Mouse (Mus musculus): Measurements from ENCODE around the gene Lrrc45. TPM values are rescaled to one million over a fixed set of nuclear protein-coding genes. Genes with fewer than 3 reads are reported as not detected.
A peak's percentile ranks its signal among the peaks of the same experiment; 100 is the strongest.

Lrrc45 gene
- polyA plus RNA-seq, 1 experiment = 33.5 TPM

DNA sequence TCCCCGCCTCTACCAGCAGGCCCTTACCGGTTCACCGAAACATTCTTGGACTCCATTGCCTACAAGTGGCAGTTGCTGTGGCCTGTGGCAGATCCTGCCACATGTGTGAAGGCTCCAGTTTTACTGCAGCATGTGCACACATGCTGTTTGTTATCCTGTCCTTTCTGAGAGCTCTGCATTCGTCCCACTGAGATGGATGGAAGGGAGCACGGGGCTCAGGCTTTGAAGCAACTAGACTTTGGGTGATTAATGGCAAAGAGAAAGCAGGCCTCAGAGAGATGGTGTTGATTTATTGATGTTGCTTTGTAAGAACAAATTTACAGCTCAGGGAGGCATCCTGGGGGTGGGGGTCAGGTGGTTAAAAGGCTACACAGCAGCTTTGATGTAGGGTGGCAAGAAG is 3.1 kb upstream of the Lrrc45 start:
- no peak for DNase-seq (ENCODE audit: low read depth in 1 of 2, low spot score in 2 of 2)
- Histone ChIP-seq H3K36me3 (ENCODE audit: control insufficient read depth, insufficient read depth, low read length) (0 out of 2 replicates have a peak, but pooled peaks cover 3% of the 10 kb centered on the region), H3K27me3 (ENCODE audit: control insufficient read depth, insufficient read depth, low read length) (no peaks in the 10 kb centered on the region), H3K27ac (ENCODE audit: insufficient read depth, low read length) (no peak overlapping the region), H3K4me1 (ENCODE audit: control insufficient read depth, insufficient read depth, insufficient read length) (peaks cover 4% of the 10 kb centered on the region; the same call in 1 of the 2 replicates), H3K4me3 (ENCODE audit: extremely low read depth, insufficient read depth, insufficient read length) (no peak overlapping the region)
- 91% methylated on average over 5 of the region's 5 CpGs for WGBS
- TF ChIP-seq CTCF (IDR thresholded peaks at IDR 0.05; ENCODE audit: extremely low read depth, insufficient read depth, insufficient read length, insufficient replicate concordance) = no peak
- TF ChIP-seq POLR2A (IDR thresholded peaks at IDR 0.05; ENCODE audit: low read depth, low read length) = no peak

- Histone ChIP-seq H3K36me3 (ENCODE audit: control insufficient read depth, insufficient read depth, low read length) (0 out of 2 replicates have a peak, but pooled peaks cover 3% of the 10 kb centered on the region), H3K4me1 (ENCODE audit: control insufficient read depth, insufficient read depth, insufficient read length) (peaks cover 4% of the 10 kb centered on the region; the same call in 1 of the 2 replicates), H3K4me3 (ENCODE audit: extremely low read depth, insufficient read depth, insufficient read length) (no peak overlapping the region), H3K27ac (ENCODE audit: insufficient read depth, low read length) (no peak overlapping the region), H3K27me3 (ENCODE audit: control insufficient read depth, insufficient read depth, low read length) (no peaks in the 10 kb centered on the region)
- no peak for DNase-seq (ENCODE audit: low read depth in 1 of 2, low spot score in 2 of 2)
- TF ChIP-seq CTCF (IDR thresholded peaks at IDR 0.05; ENCODE audit: extremely low read depth, insufficient read depth, insufficient read length, insufficient replicate concordance) = no peak
- no peak for TF ChIP-seq POLR2A (IDR thresholded peaks at IDR 0.05; ENCODE audit: low read depth, low read length)
- 77% methylated on average over 8 of the region's 8 CpGs for WGBS
Measured at GRCm38 (mm10) chr11:120711980-120712604, 1.6 kb upstream of the Lrrc45 start.

DNA sequence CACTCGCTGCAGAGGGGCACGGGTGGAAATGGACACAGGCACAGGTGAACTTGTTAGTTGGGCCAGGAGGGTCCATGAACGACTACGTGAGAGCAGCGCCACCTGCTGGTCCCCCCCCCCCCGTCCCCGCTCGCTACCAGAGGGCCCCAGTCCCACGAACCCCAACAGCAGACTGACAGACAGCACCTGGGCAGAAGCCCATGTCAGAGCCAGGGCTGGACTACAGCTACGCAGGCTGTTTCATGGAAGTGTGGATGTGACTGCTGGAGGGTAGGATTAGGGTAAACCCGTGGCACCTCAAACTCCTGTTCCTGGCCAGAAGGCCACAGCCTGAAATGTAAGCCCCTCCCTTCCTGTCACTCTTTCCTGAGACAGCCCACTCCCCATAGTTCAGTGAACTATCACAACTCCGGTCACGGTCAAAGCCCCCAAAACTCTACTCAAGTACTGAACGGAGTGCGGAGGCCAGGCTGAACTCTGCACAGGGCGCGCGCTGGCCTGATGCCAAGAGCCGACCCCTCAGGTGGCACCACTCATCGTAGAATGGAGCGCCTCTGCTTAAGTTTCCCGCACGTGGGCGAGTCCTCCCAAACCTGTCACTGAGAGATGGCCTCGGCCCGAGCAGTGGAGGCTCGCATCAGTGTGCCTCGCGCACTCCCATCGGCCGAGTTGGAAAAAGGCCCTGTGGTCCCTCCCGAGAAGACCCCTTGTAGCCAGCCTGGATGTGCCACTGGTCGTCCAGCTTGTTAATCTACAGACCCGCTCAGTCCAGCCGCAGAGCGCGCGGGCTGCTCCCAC is 755 bp upstream of the Lrrc45 start:
- TF ChIP-seq POLR2A (IDR thresholded peaks at IDR 0.05; ENCODE audit: low read depth, low read length) (no peak), CTCF (IDR thresholded peaks at IDR 0.05; ENCODE audit: extremely low read depth, insufficient read depth, insufficient read length, insufficient replicate concordance) (peak; percentile 82)
- H3K27ac ChIP-seq (ENCODE audit: insufficient read depth, low read length) = peak overlapping the region; percentile 30
- H3K4me3 ChIP-seq (ENCODE audit: extremely low read depth, insufficient read depth, insufficient read length) = peak overlapping the region; percentile 81
- peaks cover 4% of the 10 kb centered on the region; the same call in 1 of the 2 replicates for H3K4me1 ChIP-seq (ENCODE audit: control insufficient read depth, insufficient read depth, insufficient read length)
- H3K36me3 ChIP-seq (ENCODE audit: control insufficient read depth, insufficient read depth, low read length) = 0 out of 2 replicates have a peak, but pooled peaks cover 4% of the 10 kb centered on the region
- DNase-seq (ENCODE audit: low read depth in 1 of 2, low spot score in 2 of 2) = peak in 1 of 2 experiments; percentile 47
- 1% methylated on average over 38 of the region's 38 CpGs for WGBS
- H3K27me3 ChIP-seq (ENCODE audit: control insufficient read depth, insufficient read depth, low read length) = no peaks in the 10 kb centered on the region

DNA sequence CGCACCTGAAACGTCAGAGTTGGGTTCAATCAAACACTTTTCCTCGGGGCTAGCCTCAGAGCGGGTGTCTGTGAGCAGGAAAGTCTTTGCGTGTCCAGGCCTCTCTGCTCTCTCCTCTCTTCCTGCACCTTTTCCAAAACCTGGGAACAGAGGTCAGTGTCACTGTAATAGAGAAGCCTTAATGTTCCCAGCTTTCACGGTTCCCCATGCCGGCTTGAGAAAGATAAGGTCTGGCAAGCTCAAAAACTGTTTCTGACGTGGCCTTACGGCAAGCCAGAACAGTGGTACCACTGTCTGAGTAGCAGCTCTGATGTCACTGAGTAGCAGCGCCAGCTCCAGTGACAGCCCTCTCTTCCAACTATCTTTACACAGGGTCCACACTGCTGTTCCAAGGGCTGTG is 821 bp downstream of the Lrrc45 start:
- Histone ChIP-seq H3K27ac (ENCODE audit: insufficient read depth, low read length) (no peak overlapping the region), H3K4me3 (ENCODE audit: extremely low read depth, insufficient read depth, insufficient read length) (peak overlapping the region; percentile 77; the same call in 1 of the 2 replicates), H3K4me1 (ENCODE audit: control insufficient read depth, insufficient read depth, insufficient read length) (peaks cover 4% of the 10 kb centered on the region; the same call in 1 of the 2 replicates), H3K36me3 (ENCODE audit: control insufficient read depth, insufficient read depth, low read length) (peaks cover 3% of the 10 kb centered on the region; the same call in 1 of the 2 replicates), H3K27me3 (ENCODE audit: control insufficient read depth, insufficient read depth, low read length) (no peaks in the 10 kb centered on the region)
- TF ChIP-seq POLR2A (IDR thresholded peaks at IDR 0.05; ENCODE audit: low read depth, low read length) (no peak), CTCF (IDR thresholded peaks at IDR 0.05; ENCODE audit: extremely low read depth, insufficient read depth, insufficient read length, insufficient replicate concordance) (no peak)
- DNase-seq (ENCODE audit: low read depth in 1 of 2, low spot score in 2 of 2) = no peak
- WGBS = 52% methylated on average over 10 of the region's 10 CpGs

GRCm38 (mm10) chr11:120715131-120715530 is 1.4 kb downstream of the Lrrc45 start:
- Histone ChIP-seq H3K27me3 (ENCODE audit: control insufficient read depth, insufficient read depth, low read length) (no peaks in the 10 kb centered on the region), H3K4me3 (ENCODE audit: extremely low read depth, insufficient read depth, insufficient read length) (no peak overlapping the region), H3K36me3 (ENCODE audit: control insufficient read depth, insufficient read depth, low read length) (peaks cover 3% of the 10 kb centered on the region; the same call in 1 of the 2 replicates), H3K27ac (ENCODE audit: insufficient read depth, low read length) (no peak overlapping the region), H3K4me1 (ENCODE audit: control insufficient read depth, insufficient read depth, insufficient read length) (peaks cover 4% of the 10 kb centered on the region; the same call in 1 of the 2 replicates)
- no peak for DNase-seq (ENCODE audit: low read depth in 1 of 2, low spot score in 2 of 2)
- TF ChIP-seq CTCF (IDR thresholded peaks at IDR 0.05; ENCODE audit: extremely low read depth, insufficient read depth, insufficient read length, insufficient replicate concordance) = no peak
- TF ChIP-seq POLR2A (IDR thresholded peaks at IDR 0.05; ENCODE audit: low read depth, low read length) = no peak
- WGBS = 93% methylated on average over 9 of the region's 9 CpGs

- TF ChIP-seq POLR2A (IDR thresholded peaks at IDR 0.05; ENCODE audit: low read depth, low read length) (no peak), CTCF (IDR thresholded peaks at IDR 0.05; ENCODE audit: extremely low read depth, insufficient read depth, insufficient read length, insufficient replicate concordance) (no peak)
- Histone ChIP-seq H3K4me1 (ENCODE audit: control insufficient read depth, insufficient read depth, insufficient read length) (peaks cover 13% of the 10 kb centered on the region), H3K36me3 (ENCODE audit: control insufficient read depth, insufficient read depth, low read length) (peaks cover 3% of the 10 kb centered on the region; the same call in 1 of the 2 replicates), H3K4me3 (ENCODE audit: extremely low read depth, insufficient read depth, insufficient read length) (no peak overlapping the region), H3K27ac (ENCODE audit: insufficient read depth, low read length) (no peak overlapping the region), H3K27me3 (ENCODE audit: control insufficient read depth, insufficient read depth, low read length) (peaks cover 13% of the 10 kb centered on the region)
- WGBS = 97% methylated on average over 9 of the region's 9 CpGs
- no peak for DNase-seq (ENCODE audit: low read depth in 1 of 2, low spot score in 2 of 2)
Measured at GRCm38 (mm10) chr11:120719242-120719641, 5.5 kb downstream of the Lrrc45 start.

Data from spleen, adult 2 months (tissue).